Mouse (Mus musculus): ENCODE measurements around the gene Lmod2. TPM values are rescaled to one million over a fixed set of nuclear protein-coding genes. Genes with fewer than 3 reads are reported as not detected.

Gene Lmod2
- polyA plus RNA-seq, 1 experiment from 2014 or later: 19.9 TPM

DNA sequence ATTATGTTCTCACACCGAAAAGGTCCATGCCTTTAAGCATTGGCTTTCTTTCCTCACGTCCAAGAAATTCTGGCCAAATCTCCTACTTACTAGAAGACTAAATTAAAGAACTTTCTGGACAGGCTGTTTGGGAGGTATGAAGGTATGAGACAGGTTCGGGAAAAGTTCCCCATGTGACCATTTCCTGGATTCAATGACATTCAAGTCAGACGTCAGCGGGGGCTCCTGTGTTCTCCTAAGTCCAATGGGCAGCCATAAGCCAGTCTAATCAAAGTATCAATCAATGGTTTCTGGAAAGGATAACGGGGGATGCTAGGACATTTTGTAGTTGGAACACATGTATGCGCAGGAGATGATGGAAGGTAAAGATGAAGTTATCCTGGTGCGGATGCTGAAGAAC is 8.1 kb downstream of the Lmod2 start:
- 94% methylated on average over 8 of the region's 8 CpGs for WGBS
- Histone ChIP-seq H3K27me3 (ENCODE audit: insufficient read depth, poor library complexity, severe bottlenecking) (no peaks in the 10 kb centered on the region), H3K4me3 (no peak overlapping the region), H3K4me1 (peaks cover 20% of the 10 kb centered on the region), H3K36me3 (peaks cover 51% of the 10 kb centered on the region), H3K9me3 (no peaks in the 10 kb centered on the region), H3K27ac (no peak overlapping the region)
- DNase-seq (ENCODE audit: low spot score): no peak

GRCm38 (mm10) chr6:24606512-24606911 is 8.9 kb downstream of the Lmod2 start:
- H3K36me3 ChIP-seq: peaks cover 51% of the 10 kb centered on the region
- peaks cover 12% of the 10 kb centered on the region for H3K4me1 ChIP-seq

GRCm38 (mm10) chr6:24607531-24607930 is 10.0 kb downstream of the Lmod2 start:
- peaks cover 1% of the 10 kb centered on the region for H3K4me1 ChIP-seq
- peaks cover 52% of the 10 kb centered on the region for H3K36me3 ChIP-seq
- no peak overlapping the region for H3K4me3 ChIP-seq
- H3K9me3 ChIP-seq: no peaks in the 10 kb centered on the region
- H3K27me3 ChIP-seq (ENCODE audit: insufficient read depth, poor library complexity, severe bottlenecking): no peaks in the 10 kb centered on the region
- DNase-seq (ENCODE audit: low spot score): no peak
- H3K27ac ChIP-seq: no peak overlapping the region
- WGBS: 83% methylated on average over 15 of the region's 15 CpGs

More at GRCm38 (mm10) chr6:24606512-24606911, 8.9 kb downstream of the Lmod2 start:
- DNase-seq (ENCODE audit: low spot score): no peak
- Histone ChIP-seq H3K9me3 (no peaks in the 10 kb centered on the region), H3K27me3 (ENCODE audit: insufficient read depth, poor library complexity, severe bottlenecking) (no peaks in the 10 kb centered on the region), H3K4me3 (no peak overlapping the region), H3K27ac (no peak overlapping the region)
- WGBS: 72% methylated on average over 10 of the region's 10 CpGs

- Histone ChIP-seq H3K4me3 (no peak overlapping the region), H3K27me3 (ENCODE audit: insufficient read depth, poor library complexity, severe bottlenecking) (no peaks in the 10 kb centered on the region), H3K27ac (no peak overlapping the region), H3K4me1 (no peaks in the 10 kb centered on the region; the same call in 1 of the 2 replicates), H3K36me3 (peaks cover 53% of the 10 kb centered on the region), H3K9me3 (no peaks in the 10 kb centered on the region)
- DNase-seq (ENCODE audit: low spot score): no peak
- 68% methylated on average over 4 of the region's 4 CpGs for WGBS
These were observed 10.6 kb downstream of the Lmod2 start for GRCm38 (mm10) chr6:24608129-24608528.

DNA sequence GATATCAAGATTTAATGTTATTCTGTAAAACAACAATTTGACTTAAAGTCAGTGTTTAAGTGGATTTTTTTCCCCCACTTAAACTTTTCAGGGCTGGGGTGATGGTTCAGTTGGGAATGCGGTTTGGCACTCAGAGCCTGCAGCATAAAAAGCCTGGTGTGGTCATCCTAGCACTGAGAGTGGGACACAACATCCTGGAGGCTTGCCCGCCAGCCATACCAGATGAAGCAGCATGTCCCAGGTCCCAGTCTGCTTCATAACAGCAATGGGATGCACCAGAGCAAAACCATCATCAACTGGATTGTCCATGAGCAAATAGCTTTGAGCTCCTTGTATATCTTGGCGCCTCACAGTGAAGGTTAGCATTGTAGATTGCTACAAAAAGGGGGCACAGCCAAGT is 11.1 kb downstream of the Lmod2 start:
- WGBS: 92% methylated on average over 3 of the region's 3 CpGs
- Histone ChIP-seq H3K27me3 (ENCODE audit: insufficient read depth, poor library complexity, severe bottlenecking) (no peaks in the 10 kb centered on the region), H3K4me1 (no peaks in the 10 kb centered on the region; the same call in 1 of the 2 replicates), H3K9me3 (no peaks in the 10 kb centered on the region), H3K27ac (no peak overlapping the region), H3K36me3 (peaks cover 52% of the 10 kb centered on the region), H3K4me3 (no peak overlapping the region)
- no peak for DNase-seq (ENCODE audit: low spot score)

GRCm38 (mm10) chr6:24609531-24609930 is 12.0 kb downstream of the Lmod2 start:
- Histone ChIP-seq H3K4me1 (no peaks in the 10 kb centered on the region; the same call in 1 of the 2 replicates), H3K27ac (no peak overlapping the region), H3K4me3 (no peak overlapping the region), H3K27me3 (ENCODE audit: insufficient read depth, poor library complexity, severe bottlenecking) (no peaks in the 10 kb centered on the region), H3K36me3 (peaks cover 48% of the 10 kb centered on the region), H3K9me3 (no peaks in the 10 kb centered on the region)
- 71% methylated on average over 4 of the region's 4 CpGs for WGBS
- no peak for DNase-seq (ENCODE audit: low spot score)

- Histone ChIP-seq H3K27ac (no peak overlapping the region), H3K4me3 (no peak overlapping the region), H3K4me1 (no peaks in the 10 kb centered on the region; the same call in 1 of the 2 replicates), H3K9me3 (no peaks in the 10 kb centered on the region), H3K36me3 (peaks cover 47% of the 10 kb centered on the region), H3K27me3 (ENCODE audit: insufficient read depth, poor library complexity, severe bottlenecking) (no peaks in the 10 kb centered on the region)
- no peak for DNase-seq (ENCODE audit: low spot score)
- 91% methylated on average over 4 of the region's 4 CpGs for WGBS
These were observed 12.8 kb downstream of the Lmod2 start for GRCm38 (mm10) chr6:24610358-24610757.

GRCm38 (mm10) chr6:24612074-24612755 is 14.7 kb downstream of the Lmod2 start:
- Histone ChIP-seq H3K9me3 (no peaks in the 10 kb centered on the region), H3K36me3 (peaks cover 38% of the 10 kb centered on the region), H3K4me1 (no peaks in the 10 kb centered on the region), H3K27me3 (ENCODE audit: insufficient read depth, poor library complexity, severe bottlenecking) (no peaks in the 10 kb centered on the region), H3K27ac (no peak overlapping the region), H3K4me3 (no peak overlapping the region)
- 60% methylated on average over 7 of the region's 7 CpGs for WGBS
- no peak for DNase-seq (ENCODE audit: low spot score)

GRCm38 (mm10) chr6:24613346-24613745 is 15.8 kb downstream of the Lmod2 start:
- DNase-seq (ENCODE audit: low spot score): no peak
- WGBS: 94% methylated on average over 6 of the region's 6 CpGs
- H3K27ac ChIP-seq: no peak overlapping the region

DNA sequence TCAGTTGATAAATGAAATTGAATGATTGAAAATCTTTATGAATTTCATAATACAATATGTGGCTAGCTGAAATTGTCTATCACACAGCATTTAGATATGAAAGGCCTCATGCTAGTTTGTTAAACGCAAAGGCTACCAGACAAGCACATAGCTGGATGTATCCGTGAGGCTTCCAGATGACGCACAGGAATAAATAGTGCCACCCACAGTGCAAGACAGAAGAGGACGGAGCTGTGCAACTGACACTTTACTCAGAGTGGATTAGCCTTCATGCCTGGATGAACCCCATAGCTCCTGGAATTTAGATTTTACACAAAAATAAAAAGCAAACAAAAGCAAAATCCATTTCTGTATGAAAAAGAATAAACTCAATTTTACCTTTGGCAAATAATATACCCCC is 16.4 kb downstream of the Lmod2 start:
- H3K36me3 ChIP-seq: peaks cover 43% of the 10 kb centered on the region

More at GRCm38 (mm10) chr6:24613346-24613745, 15.8 kb downstream of the Lmod2 start:
- no peak overlapping the region for H3K4me3 ChIP-seq
- no peaks in the 10 kb centered on the region for H3K4me1 ChIP-seq
- H3K27me3 ChIP-seq (ENCODE audit: insufficient read depth, poor library complexity, severe bottlenecking): no peaks in the 10 kb centered on the region
- H3K36me3 ChIP-seq: peaks cover 40% of the 10 kb centered on the region
- no peaks in the 10 kb centered on the region for H3K9me3 ChIP-seq

DNA sequence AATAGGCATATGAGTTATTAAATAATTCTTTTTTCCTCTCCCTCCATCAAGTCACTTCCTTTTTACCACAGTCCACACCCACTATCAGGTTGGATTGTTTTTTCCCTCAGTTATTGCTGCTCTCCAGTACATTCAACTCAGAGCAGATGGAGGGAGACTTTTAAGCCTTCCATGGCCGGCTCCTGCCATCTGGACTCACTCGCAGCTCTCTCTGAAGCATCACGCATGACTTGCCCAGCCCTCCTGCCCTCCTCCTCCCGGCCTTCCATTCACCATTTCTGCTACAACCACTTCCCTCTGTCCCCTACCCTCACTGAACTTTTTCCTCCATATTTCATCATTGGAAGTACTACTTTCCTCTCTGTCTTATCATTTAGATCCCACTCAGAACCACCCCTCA is 19.2 kb downstream of the Lmod2 start:
- Histone ChIP-seq H3K27me3 (ENCODE audit: insufficient read depth, poor library complexity, severe bottlenecking) (no peaks in the 10 kb centered on the region), H3K36me3 (peaks cover 49% of the 10 kb centered on the region), H3K27ac (no peak overlapping the region), H3K4me1 (no peaks in the 10 kb centered on the region), H3K4me3 (no peak overlapping the region), H3K9me3 (no peaks in the 10 kb centered on the region)
- no peak for DNase-seq (ENCODE audit: low spot score)
- 88% methylated on average over 4 of the region's 4 CpGs for WGBS

More for the DNA sequence above, 16.4 kb downstream of the Lmod2 start:
- Histone ChIP-seq H3K4me3 (no peak overlapping the region), H3K27ac (no peak overlapping the region), H3K4me1 (no peaks in the 10 kb centered on the region), H3K9me3 (no peaks in the 10 kb centered on the region), H3K27me3 (ENCODE audit: insufficient read depth, poor library complexity, severe bottlenecking) (no peaks in the 10 kb centered on the region)
- WGBS: 81% methylated on average over 4 of the region's 4 CpGs
- no peak for DNase-seq (ENCODE audit: low spot score)

DNA sequence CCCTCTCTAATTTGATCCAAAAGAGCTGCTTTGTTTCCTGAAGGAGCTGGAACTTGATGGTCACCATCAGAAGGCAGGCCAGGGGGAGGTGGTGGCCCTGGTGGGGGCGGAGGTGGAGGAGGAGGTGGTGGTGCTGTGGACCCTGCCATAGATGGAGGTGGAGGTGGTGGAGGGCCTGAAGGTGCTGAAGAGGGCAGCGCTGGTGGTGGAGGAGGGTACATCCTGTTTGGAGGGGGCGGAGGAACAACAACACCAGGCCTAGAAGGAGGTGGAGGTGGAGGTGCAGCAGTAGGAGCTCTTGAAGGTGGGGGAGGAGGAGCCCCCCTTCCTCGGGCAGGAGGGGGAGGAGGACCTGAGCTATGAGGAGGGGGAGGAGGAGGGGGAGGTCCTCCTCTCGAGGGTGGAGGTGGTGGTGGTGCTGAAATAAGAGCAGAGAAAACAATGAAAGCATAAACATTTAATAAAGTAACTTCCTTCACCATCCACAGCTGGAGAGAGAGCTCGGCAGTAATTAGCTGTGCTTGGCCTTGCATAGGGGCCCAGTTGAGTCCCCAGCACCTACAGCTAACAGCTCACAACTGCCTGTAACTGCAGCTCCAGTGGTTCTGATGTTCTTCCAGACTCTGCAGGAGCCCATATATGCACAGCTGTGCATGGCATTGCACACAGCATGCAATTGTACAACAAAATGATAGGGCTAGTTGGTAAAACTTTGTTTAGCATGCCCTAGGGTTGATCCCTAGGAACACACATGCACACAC is 21.9 kb downstream of the Lmod2 start:
- Histone ChIP-seq H3K27me3 (ENCODE audit: insufficient read depth, poor library complexity, severe bottlenecking) (no peaks in the 10 kb centered on the region), H3K36me3 (peaks cover 54% of the 10 kb centered on the region), H3K9me3 (no peaks in the 10 kb centered on the region), H3K4me3 (no peak overlapping the region), H3K4me1 (no peaks in the 10 kb centered on the region), H3K27ac (no peak overlapping the region)
- no peak for DNase-seq (ENCODE audit: low spot score)
- 65% methylated on average over 6 of the region's 6 CpGs for WGBS

DNA sequence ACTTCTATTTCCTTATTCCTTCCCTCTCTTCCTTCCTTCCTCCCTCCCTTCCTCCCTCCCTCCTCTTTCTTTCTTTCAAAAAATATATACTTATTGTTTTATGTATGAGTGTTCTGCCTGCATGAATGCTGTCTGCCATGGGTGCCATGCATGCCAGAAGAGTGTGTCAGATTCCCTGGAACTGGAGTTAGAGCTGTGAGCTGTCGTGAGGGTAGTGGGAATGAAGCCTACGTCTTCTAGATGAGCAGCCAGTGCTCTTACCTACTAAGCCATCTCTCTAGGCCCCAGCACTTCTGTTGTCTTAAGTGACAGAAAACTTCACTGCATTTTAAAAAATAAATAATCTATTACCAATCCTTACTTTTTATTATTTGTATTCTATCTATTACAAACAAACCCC is 23.4 kb downstream of the Lmod2 start:
- WGBS: 79% methylated on average over 2 of the region's 2 CpGs
- peaks cover 53% of the 10 kb centered on the region for H3K36me3 ChIP-seq

More for the DNA sequence above, 23.4 kb downstream of the Lmod2 start:
- H3K27ac ChIP-seq: no peak overlapping the region
- no peaks in the 10 kb centered on the region for H3K27me3 ChIP-seq (ENCODE audit: insufficient read depth, poor library complexity, severe bottlenecking)
- no peaks in the 10 kb centered on the region for H3K9me3 ChIP-seq
- H3K4me1 ChIP-seq: no peaks in the 10 kb centered on the region
- no peak for DNase-seq (ENCODE audit: low spot score)
- no peak overlapping the region for H3K4me3 ChIP-seq
